Mouse (Mus musculus): ENCODE results near the gene Oxct2b.

- TF ChIP-seq CTCF (IDR thresholded peaks at IDR 0.05; ENCODE audit: low read depth) (no peak), EP300 (optimal IDR thresholded peaks at IDR 0.05) (no peak)
Measured at GRCm38 (mm10) chr4:123083323-123083902, 32.7 kb upstream of the Oxct2b start.

Data from stomach, postnatal 0 days (tissue).